Mouse (Mus musculus) lung, postnatal 25 days (tissue): Measurements from ENCODE around the gene Ccdc187.

ENCODE experiments used
- DNase-seq: peaks from one replicate; pipeline ENCODE4 v3.0.0; 2022; ENCODE audit warnings: low spot score

The Ccdc187 gene

DNA sequence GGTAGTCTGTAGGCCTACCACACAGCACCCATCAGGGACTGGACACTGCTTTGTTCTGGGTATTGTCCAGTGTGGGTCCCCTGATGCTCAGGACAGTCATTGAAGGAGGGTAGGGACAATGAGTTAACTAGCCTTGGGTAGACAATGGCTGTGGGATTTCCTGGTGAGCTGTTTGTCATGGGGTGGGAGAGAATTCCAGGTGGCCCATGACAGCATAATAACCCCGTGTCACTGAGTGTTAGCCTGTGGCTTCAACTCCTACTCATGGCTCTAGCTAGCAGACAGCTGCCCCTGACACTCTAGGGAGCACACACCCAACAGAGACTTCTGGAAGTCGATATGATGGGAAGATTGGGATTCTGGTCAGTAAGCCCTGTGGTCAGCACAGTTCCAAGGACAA, at the start of gene Ccdc187:
Ccdc187 (minus strand) TSS at position 101 of the 400 bp plus-strand sequence.
- DNase-seq: no peak

- DNase-seq: peak; percentile 42
Observed at GRCm38 (mm10) chr2:26342609-26343490, 48.5 kb upstream of the Ccdc187 start.

DNA sequence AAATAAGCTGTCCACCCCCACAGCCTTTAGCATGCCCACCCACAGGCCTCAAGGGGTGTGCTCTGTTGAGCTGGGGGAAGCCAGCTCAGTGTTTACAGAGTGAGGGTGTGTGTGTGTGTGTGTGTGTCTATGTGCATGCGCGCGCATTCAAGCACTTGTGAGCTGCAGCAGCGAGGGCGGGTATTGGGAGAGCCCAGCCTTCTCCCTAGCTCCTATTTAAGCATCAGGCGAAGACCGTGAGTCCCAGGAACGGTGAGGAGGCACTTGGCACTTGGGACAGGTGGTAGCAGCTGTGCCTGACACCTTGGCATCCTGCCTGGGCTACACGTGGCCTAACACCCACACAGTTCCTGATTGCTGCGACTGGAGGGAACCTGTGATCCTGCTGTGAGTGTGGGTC, 47.7 kb upstream of the Ccdc187 start:
- DNase-seq: peak; percentile 74

- DNase-seq: peak; percentile 37
Observed at GRCm38 (mm10) chr2:26341510-26341981, 47.2 kb upstream of the Ccdc187 start.

GRCm38 (mm10) chr2:26339204-26339551, 44.8 kb upstream of the Ccdc187 start:
- DNase-seq: no peak

GRCm38 (mm10) chr2:26338302-26339203, 44.2 kb upstream of the Ccdc187 start:
- DNase-seq: no peak

DNA sequence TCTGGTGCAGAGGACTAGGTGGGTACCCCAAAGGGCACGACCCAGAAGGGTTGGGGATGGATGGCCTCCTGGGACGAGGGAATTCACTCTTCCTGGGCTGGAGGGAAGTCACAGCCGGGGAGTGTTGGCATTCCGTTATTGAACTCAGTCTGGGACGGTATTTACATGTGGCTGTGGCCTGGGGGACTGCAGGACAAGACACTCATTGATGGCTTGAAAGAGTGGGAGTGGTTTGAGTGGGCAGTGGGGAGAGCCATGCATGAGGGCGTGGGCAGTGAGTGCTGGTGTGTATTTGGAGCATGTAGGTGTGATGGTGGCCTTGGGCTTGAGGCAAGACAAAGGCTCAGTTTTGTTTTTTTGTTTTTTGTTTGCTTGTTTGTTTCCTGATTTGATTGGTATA, 36.3 kb upstream of the Ccdc187 start:
- DNase-seq: no peak

- DNase-seq: no peak
Observed at GRCm38 (mm10) chr2:26330056-26330468, 35.7 kb upstream of the Ccdc187 start.

GRCm38 (mm10) chr2:26329402-26329801, 35.0 kb upstream of the Ccdc187 start:
- DNase-seq: no peak

GRCm38 (mm10) chr2:26327852-26328251, 33.5 kb upstream of the Ccdc187 start:
- DNase-seq: no peak

DNA sequence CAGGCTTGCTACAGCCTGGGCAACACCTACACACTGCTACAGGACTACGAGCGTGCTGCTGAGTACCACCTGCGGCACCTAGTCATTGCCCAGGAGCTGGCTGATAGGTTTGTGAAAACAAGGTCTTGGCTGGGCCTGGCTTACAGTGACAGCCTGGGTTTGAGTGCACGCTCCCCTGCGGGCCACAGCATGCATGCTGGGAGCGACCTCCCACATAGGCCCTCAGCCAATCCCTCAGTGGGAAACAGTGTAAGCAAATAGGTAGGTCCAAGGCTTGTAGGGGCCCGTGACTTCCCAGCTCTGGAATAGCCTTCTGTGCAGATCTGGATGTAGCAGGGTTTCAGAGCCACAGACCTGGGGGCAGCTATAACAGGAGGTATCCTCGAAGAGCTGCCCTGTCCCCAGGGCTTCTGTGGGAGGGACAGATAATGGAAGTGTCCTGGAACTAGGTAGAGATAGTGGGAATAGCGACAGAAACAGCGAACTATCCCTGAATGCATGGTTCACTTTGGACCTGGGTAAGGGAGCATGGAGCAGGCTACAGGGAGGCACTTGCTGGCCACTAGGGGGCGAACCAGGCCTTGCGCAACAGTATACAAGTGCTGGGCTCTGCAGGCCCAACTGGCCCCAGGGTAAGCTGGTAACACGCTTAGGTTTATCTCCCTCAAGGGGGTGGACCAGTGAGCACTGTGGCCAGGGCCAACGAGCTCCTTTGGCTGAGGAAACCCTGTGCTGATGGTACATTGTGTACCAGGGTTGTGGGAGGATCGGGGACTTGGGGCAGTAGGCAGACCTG, 31.2 kb upstream of the Ccdc187 start:
- peak; percentile 67 for DNase-seq

GRCm38 (mm10) chr2:26324917-26325316, 30.6 kb upstream of the Ccdc187 start:
- peak; percentile 29 for DNase-seq

DNA sequence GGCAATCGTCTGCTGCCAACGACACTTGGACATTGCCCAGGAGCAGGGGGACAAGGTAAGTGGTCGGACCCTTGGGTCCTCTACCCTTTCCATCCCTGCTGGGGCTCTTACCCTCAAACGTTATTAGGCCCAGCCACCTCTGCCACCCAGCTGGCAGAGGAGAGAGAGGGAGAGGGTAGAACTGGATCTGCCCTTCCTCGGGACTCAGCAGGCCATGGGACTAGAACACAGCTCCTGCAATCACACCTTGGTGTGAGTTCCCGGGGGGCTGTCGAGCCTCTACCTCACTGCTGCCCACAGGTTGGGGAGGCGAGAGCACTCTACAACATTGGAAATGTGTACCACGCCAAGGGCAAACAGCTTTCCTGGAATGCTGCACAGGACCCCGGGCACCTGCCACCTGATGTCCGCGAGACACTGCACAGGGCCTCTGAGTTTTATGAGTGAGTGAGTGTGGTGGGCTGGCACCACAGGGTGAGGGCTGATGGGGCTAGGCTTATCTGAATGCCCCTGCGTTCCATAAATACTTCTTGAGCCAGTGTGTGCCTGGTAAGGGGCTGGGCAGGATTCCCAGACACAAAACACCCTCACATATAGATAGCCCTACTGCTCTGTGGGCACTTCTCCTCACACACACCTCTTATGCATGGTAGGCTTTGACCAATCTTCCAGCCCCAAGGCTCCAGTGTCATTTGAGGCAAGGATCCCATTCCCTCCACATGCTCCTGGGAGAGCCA, 29.4 kb upstream of the Ccdc187 start:
- DNase-seq: no peak

GRCm38 (mm10) chr2:26320245-26321185, 26.2 kb upstream of the Ccdc187 start:
- no peak for DNase-seq

DNA sequence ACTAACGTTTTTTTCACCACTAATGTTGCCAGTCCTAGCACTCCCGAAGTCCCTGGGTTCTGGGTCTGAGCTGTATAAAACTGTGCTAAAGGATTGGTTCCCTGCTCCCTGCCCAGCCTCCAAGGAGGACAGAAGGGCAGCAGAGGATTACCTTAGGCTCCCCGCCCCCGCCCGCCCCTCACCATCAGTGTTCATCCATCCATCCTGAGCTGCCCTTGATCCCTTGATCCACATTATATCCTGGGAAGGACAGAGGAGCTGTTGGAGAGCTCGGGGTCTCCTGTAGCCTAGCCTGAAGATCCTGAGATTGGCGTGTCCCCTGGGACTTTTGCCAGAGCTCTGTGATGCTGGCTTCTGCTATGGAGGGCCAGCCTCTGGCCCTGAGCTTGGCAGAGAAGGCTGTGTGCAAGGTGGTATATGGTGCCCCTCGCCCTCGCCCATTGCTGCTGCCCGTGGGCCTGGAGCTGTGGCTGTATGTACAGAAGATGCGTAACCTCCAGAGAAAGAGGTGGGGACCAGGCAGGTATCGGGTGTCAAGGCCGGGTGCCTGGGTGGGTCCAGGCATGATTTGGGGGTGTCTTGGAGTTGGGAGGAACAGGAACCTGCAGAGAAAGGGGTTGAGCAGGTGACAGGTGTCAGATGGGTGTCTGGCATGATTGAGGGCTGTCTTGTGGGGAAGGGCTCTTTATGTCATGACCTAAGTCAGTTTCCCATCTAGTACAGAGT, 25.3 kb upstream of the Ccdc187 start:
- DNase-seq: no peak

GRCm38 (mm10) chr2:26319109-26319508, 24.8 kb upstream of the Ccdc187 start:
- no peak for DNase-seq

- no peak for DNase-seq
Observed at GRCm38 (mm10) chr2:26317991-26318672, 23.8 kb upstream of the Ccdc187 start.

- DNase-seq: no peak
Observed at GRCm38 (mm10) chr2:26317371-26317770, 23.0 kb upstream of the Ccdc187 start.
